Mouse (Mus musculus) bone marrow macrophage, adult 2 months (primary cell): ENCODE measurements around the gene Rasal2.

Experiments
- CTCF ChIP-seq: IDR thresholded peaks from 2 replicates; pipeline ENCODE4 v1.5.1; 2012; ENCODE audit warnings: low read depth, mild to moderate bottlenecking, low read length, moderate library complexity
- POLR2A ChIP-seq: IDR thresholded peaks from 2 replicates; pipeline ENCODE4 v1.6.1; 2012; ENCODE audit warnings: mild to moderate bottlenecking, low read depth, low read length, borderline replicate concordance

GRCm38 (mm10) chr1:157256562-157256961 is 155.8 kb downstream of the Rasal2 start:
- TF ChIP-seq CTCF (no peak), POLR2A (no peak)
